Mouse (Mus musculus): ENCODE results near the gene Jak2. TPM values are rescaled to one million over a fixed set of nuclear protein-coding genes. Genes with fewer than 3 reads are reported as not detected.

Gene Jak2
- polyA plus RNA-seq, 1 experiment from 2014 or later = 14.3 TPM

GRCm38 (mm10) chr19:29356281-29356680 is 104.7 kb downstream of the Jak2 start:
- H3K4me2 ChIP-seq (ENCODE audit: low read depth) = no peak overlapping the region
- ATAC-seq (ENCODE audit: insufficient read depth, low FRiP score, low TSS enrichment) (no peak), DNase-seq (ENCODE audit: low spot score) (no peak)
- no peaks in the 10 kb centered on the region for H3K27me3 ChIP-seq (ENCODE audit: control insufficient read depth, insufficient read depth, low read length)
- no peaks in the 10 kb centered on the region for H3K4me1 ChIP-seq (ENCODE audit: control insufficient read depth, insufficient read depth, low read length)
- no peak overlapping the region for H3K9ac ChIP-seq (ENCODE audit: low read length)
- H3K27ac ChIP-seq (ENCODE audit: low read depth, low read length) = no peak overlapping the region
- no peaks in the 10 kb centered on the region for H3K36me3 ChIP-seq (ENCODE audit: control insufficient read depth, insufficient read depth, low read length)
- no peaks in the 10 kb centered on the region for H3K9me3 ChIP-seq (ENCODE audit: control insufficient read depth, low read length)
- 89% methylated on average over 11 of the region's 11 CpGs for WGBS
- no peak overlapping the region for H3K4me3 ChIP-seq (ENCODE audit: low read depth, low read length)

GRCm38 (mm10) chr19:29360251-29360650 is 108.6 kb downstream of the Jak2 start:
- Histone ChIP-seq H3K9me3 (ENCODE audit: control insufficient read depth, low read length) (no peaks in the 10 kb centered on the region), H3K4me3 (ENCODE audit: low read depth, low read length) (no peak overlapping the region), H3K27ac (ENCODE audit: low read depth, low read length) (no peak overlapping the region), H3K4me1 (ENCODE audit: control insufficient read depth, insufficient read depth, low read length) (no peaks in the 10 kb centered on the region), H3K27me3 (ENCODE audit: control insufficient read depth, insufficient read depth, low read length) (no peaks in the 10 kb centered on the region), H3K36me3 (ENCODE audit: control insufficient read depth, insufficient read depth, low read length) (no peaks in the 10 kb centered on the region), H3K9ac (ENCODE audit: low read length) (no peak overlapping the region), H3K4me2 (ENCODE audit: low read depth) (no peak overlapping the region)
- no peak for ATAC-seq (ENCODE audit: insufficient read depth, low FRiP score, low TSS enrichment)
- 81% methylated on average over 5 of the region's 5 CpGs for WGBS
- DNase-seq (ENCODE audit: low spot score) = no peak

GRCm38 (mm10) chr19:29361468-29362130 is 110.0 kb downstream of the Jak2 start:
- H3K4me3 ChIP-seq (ENCODE audit: low read depth, low read length) = peak overlapping the region; percentile 60
- peak; percentile 90 for DNase-seq (ENCODE audit: low spot score)
- no peaks in the 10 kb centered on the region for H3K27me3 ChIP-seq (ENCODE audit: control insufficient read depth, insufficient read depth, low read length)
- H3K9me3 ChIP-seq (ENCODE audit: control insufficient read depth, low read length) = no peaks in the 10 kb centered on the region
- no peaks in the 10 kb centered on the region for H3K4me1 ChIP-seq (ENCODE audit: control insufficient read depth, insufficient read depth, low read length)
- WGBS = 3% methylated on average over 33 of the region's 33 CpGs
- peak; percentile 100 for ATAC-seq (ENCODE audit: insufficient read depth, low FRiP score, low TSS enrichment)
- H3K36me3 ChIP-seq (ENCODE audit: control insufficient read depth, insufficient read depth, low read length) = no peaks in the 10 kb centered on the region
- H3K9ac ChIP-seq (ENCODE audit: low read length) = peak overlapping the region; percentile 70
- no peak overlapping the region for H3K27ac ChIP-seq (ENCODE audit: low read depth, low read length)
- H3K4me2 ChIP-seq (ENCODE audit: low read depth) = peak overlapping the region; percentile 79

DNA sequence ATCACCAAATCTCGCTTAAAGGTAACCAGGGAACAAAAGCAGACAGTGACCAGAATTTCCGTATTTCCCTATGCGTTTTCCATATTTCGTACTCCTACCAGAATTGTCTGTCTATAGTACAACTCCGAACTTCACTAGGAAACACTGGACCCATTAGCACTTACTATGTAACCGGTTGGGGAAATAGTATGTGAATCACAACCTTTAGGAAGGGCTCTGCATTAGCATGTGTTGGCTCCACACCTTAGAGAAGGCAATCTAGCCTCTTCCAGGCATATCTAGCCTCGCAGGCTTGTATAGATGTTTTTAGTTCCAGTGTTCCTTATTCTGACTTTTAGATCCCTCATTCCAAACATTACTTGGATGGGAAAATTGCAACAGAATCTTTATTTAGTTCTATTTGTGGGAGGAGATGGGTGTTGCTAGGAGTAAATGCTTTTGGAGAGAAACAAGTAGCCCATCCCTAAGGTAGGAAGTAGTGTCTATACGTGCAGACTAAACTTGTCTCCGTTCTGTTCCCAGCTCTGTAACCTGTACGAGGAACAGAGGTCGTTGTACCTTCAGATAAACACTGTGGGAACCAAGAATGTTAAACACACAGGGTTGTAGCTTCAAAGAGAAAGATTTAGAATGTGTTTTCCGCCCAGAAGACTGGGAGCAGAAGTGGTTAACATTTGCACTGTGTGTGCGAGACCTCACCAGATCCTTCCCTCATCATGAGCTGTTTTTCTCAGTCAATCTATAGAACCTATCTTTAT is 110.7 kb downstream of the Jak2 start:
- no peaks in the 10 kb centered on the region for H3K4me1 ChIP-seq (ENCODE audit: control insufficient read depth, insufficient read depth, low read length)
- WGBS = 49% methylated on average over 13 of the region's 13 CpGs
- peak overlapping the region; percentile 79 for H3K4me2 ChIP-seq (ENCODE audit: low read depth)
- H3K27ac ChIP-seq (ENCODE audit: low read depth, low read length) = no peak overlapping the region
- no peaks in the 10 kb centered on the region for H3K36me3 ChIP-seq (ENCODE audit: control insufficient read depth, insufficient read depth, low read length)
- DNase-seq (ENCODE audit: low spot score) (no peak), ATAC-seq (ENCODE audit: insufficient read depth, low FRiP score, low TSS enrichment) (no peak)
- no peaks in the 10 kb centered on the region for H3K9me3 ChIP-seq (ENCODE audit: control insufficient read depth, low read length)
- peak overlapping the region; percentile 70; the same call in 1 of the 2 replicates for H3K9ac ChIP-seq (ENCODE audit: low read length)
- H3K27me3 ChIP-seq (ENCODE audit: control insufficient read depth, insufficient read depth, low read length) = no peaks in the 10 kb centered on the region
- H3K4me3 ChIP-seq (ENCODE audit: low read depth, low read length) = peak overlapping the region; percentile 60

Other genes with a start within 250 kb of the Jak2 start
- gene Ak3, start 203.9 kb upstream of the Jak2 start, polyA plus RNA-seq (2014; fragmentation: Nextera tagmentation; extraction: Ambion mirVana) = 78.7 and 82.7 TPM in 2 replicates
- gene Rcl1, start 150.5 kb upstream of the Jak2 start, polyA plus RNA-seq (2014; fragmentation: Nextera tagmentation; extraction: Ambion mirVana) = 55.0 and 58.8 TPM in 2 replicates
- 6.2 and 7.3 TPM in 2 replicates for gene Insl6, start 73.5 kb downstream of the Jak2 start, polyA plus RNA-seq (2014; fragmentation: Nextera tagmentation; extraction: Ambion mirVana)
- gene Rln1, start 82.8 kb downstream of the Jak2 start, polyA plus RNA-seq (2014; fragmentation: Nextera tagmentation; extraction: Ambion mirVana) = 1.2 TPM in 1 of 2 replicates, not detected in the other
- gene Plgrkt, start 115.6 kb downstream of the Jak2 start, polyA plus RNA-seq (2014; fragmentation: Nextera tagmentation; extraction: Ambion mirVana) = 51.8 and 52.1 TPM in 2 replicates
- 0.38 and 0.58 TPM in 2 replicates for gene Cd274, start 115.6 kb downstream of the Jak2 start, polyA plus RNA-seq (2014; fragmentation: Nextera tagmentation; extraction: Ambion mirVana)
- not detected in 2 replicates for gene Pdcd1lg2, start 159.1 kb downstream of the Jak2 start, polyA plus RNA-seq (2014; fragmentation: Nextera tagmentation; extraction: Ambion mirVana)

Measured in neural tube, embryonic 11.5 days (tissue).